Mouse (Mus musculus) layer of hippocampus, adult 8-10 months (tissue): ENCODE measurements around the gene Ppfia1. TPM values are rescaled to one million over a fixed set of nuclear protein-coding genes. Genes with fewer than 3 reads are reported as not detected.

Experiments used
- DNase-seq, 2 experiments: peaks; one replicate each; pipeline ENCODE4 v3.0.0; 2022; ENCODE audit warnings: low spot score in 2 of 2
- total RNA-seq, 4 experiments: library from RNA; stranded (reverse); gene quantifications; 2 replicates each; pipeline ENCODE4 v1.2.4; 2022

Gene Ppfia1
- total RNA-seq, 4 experiments from 2014 or later = 37.1 to 43.4 (median 40.3) TPM

DNA sequence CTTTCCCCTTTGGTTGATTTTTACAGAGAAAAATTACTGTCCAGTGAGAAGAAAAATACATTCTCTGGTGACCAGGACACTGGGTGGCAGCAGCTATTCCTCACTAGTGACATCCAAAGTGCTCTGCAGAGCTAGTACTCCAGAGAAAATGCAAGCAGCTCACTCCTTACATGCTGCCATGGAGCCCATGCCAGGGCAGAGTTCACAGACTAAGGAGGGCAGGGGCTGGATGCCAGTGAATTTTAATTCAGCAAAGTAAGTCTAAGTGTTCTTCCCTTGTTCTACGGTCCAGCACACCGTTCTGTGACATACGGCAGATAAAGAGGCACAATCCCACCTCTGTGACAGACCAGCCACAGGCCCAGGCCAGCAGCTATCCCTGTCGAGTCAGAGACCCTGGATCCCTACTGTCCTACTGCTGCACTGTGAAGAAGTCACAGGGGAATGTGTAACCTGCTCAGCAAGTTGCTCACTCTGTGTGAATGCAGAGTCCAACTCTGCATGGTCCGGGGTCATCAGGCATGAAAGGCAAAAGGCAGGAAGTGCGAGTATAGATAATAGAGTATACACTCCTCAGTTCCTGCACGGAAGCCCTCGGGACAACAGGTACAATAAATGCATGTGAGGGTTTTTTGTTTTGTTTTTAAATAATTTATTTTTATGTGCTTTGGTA is 63.2 kb downstream of the Ppfia1 start:
- no peak for DNase-seq

- no peak for DNase-seq
Observed at GRCm38 (mm10) chr7:144489067-144489774, 64.3 kb downstream of the Ppfia1 start.

GRCm38 (mm10) chr7:144480314-144480713 is 73.2 kb downstream of the Ppfia1 start:
- DNase-seq = no peak

GRCm38 (mm10) chr7:144479569-144479968 is 74.0 kb downstream of the Ppfia1 start:
- peak; percentile 63 to 65 for DNase-seq

- DNase-seq = no peak
Observed at GRCm38 (mm10) chr7:144475741-144476140, 77.8 kb downstream of the Ppfia1 start.

GRCm38 (mm10) chr7:144473486-144473885 is 80.0 kb downstream of the Ppfia1 start:
- no peak for DNase-seq

DNA sequence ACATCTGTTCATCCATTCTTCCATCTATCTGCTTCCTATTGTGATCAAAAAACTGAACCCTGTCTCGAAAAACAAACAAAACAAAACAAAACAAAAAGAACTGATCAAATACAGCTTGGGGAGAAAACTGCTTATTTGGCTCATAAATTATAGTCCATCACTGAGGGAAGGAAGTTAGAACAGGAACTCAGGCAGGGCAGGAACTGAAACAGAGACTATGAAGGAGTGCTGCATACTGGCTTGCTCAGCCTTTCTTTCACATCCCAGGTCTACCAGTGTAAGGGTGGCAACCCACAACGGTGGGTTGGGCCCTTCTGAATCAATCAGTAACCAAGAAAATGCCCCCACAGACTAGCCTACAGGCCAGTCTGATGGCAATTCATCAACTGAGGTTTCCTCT is 82.4 kb downstream of the Ppfia1 start:
- no peak for DNase-seq

DNA sequence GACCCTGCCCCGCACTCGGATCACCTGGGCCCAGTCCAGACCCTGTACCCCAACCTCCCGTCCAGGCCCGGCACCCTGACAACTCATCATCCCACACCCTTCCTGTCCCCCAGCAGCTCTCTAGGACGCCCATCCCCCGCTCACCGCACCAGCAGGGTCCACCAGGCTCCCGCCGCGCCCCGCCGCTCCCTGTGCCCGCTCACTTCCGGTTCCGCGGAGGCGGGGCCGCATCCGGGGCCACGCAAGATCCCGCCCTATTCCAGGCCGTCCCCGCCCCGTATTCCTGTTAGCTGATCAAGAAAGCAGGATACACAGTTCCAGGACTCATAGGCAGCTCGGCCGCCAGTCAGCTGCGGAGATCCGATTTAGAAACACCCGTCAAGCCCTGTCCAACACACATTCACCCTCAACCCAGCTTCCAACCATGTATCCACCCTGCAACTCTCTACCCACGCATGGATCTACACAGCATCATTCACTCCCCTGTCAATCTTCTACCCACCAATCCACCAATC is 82.9 kb downstream of the Ppfia1 start, which contains the start of gene Cttn:
Gene Cttn (minus strand): TSS at position 465 of the 515 bp plus-strand sequence.
- DNase-seq = peak; percentile 84 to 88

DNA sequence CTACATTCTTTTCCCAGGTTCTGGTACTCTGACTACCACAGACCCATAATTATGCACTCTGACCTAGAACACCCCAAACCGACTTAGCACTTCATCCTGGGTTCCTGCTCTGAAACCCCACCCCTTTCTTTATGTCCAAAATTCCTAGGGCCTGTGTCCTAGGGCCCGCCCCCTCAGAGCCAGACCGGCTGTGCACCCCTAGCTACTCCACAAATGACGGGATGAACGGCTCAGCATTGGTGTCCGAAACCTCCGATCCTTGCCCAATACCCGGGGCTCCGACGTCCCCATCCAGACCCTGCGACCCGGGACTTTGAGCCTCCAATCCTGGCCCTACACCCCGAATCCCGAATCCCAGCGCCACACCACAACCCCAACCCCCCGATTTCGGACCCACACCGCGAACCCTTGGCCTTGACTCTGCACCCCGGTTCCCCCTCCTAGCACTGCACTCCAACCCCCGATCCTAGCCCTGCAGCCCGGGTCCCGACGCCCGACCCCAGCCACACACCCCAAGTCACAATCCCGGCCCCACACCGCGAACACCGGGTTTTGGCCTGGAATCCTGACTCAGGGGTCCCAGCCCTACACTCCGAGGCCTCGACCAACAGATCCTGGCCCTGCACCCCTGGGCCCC is 83.5 kb downstream of the Ppfia1 start:
- no peak for DNase-seq

GRCm38 (mm10) chr7:144469181-144469641 is 84.3 kb downstream of the Ppfia1 start:
- no peak for DNase-seq

- DNase-seq = no peak
Observed at GRCm38 (mm10) chr7:144468741-144469140, 84.8 kb downstream of the Ppfia1 start.

GRCm38 (mm10) chr7:144462577-144462976 is 91.0 kb downstream of the Ppfia1 start:
- no peak for DNase-seq

- no peak for DNase-seq
Observed at GRCm38 (mm10) chr7:144461246-144461902, 92.2 kb downstream of the Ppfia1 start.

DNA sequence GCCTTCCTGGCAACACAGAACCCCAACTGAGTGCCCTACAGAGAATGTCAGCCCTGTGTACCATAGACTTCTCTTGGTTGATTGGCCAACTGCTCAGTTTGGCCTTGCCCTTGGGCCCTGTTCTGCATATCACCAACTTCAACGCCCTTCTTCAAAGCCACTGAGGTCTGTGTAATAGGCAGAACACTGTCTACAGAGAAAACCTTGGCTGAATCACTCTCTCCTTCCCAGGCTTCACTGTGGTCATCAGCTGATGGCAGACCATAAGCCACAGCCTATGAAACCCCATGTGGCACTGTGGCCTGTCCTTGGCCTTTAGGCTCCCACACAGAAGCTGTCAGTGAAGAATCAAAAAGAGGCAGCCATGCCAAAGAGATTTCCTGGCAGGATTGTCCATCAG is 94.6 kb downstream of the Ppfia1 start:
- no peak for DNase-seq

DNA sequence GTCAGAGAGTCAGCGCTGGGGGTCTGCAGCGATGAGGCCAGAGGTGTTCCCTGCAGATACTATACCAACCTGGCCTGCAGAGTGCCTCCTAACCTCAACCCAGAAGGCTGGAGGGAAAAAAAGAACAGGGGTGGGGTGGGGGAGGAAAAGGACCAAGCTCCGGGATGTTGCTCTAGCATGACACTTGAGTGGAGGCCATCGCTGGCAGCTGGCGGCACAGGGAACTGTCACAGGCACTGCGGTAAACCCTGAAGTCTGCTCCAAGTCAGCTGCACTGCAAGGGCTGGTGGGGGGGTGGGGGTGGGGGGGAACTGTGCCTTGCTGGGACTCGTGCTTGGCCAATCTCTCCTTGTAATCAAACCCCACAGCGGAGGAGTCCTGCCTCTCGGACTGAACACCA is 102.9 kb downstream of the Ppfia1 start:
- no peak for DNase-seq

DNA sequence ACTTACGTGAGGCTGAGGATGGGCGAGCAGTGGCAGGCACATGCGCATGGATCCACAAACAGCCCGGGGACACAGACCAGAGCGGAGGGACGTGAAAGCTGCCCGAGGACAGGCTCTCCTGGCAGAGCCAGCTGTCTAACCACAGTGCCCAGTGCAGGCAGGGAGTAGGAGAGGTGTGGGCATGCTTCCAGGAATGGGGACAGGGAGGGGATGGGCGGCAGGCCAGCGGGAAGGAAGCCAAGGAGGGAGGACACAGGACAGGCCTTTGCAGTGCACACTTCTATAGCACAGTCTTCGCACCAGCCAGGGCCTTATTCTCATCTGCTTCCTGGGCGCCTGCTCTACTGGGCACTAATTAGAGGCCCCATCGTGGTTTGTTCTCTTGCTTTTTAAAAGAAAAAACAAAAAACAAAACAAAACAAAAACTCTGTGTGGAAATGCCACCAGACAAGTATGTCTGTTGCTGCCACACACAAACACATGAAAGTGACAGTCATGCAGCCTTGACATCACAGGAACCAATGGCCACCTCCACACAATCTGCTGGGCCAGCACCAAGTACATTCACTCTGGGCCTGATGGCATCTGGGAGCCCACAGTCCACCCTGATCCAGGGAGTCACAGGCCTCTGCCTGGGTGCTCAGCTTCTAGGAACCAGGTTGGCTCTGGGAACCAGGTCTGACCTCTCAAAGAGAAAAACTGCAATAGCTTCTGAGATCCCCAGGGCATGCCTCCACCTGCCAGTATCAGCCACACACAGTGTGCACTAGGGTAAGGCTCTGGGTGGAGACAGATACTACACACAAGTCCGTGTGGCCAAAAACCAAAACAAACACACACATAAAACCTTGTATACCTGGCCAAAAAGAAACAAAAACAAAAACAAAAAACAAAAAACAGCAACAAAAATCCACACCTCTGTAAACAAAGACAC is 103.6 kb downstream of the Ppfia1 start:
- peak; percentile 78 to 83 for DNase-seq

DNA sequence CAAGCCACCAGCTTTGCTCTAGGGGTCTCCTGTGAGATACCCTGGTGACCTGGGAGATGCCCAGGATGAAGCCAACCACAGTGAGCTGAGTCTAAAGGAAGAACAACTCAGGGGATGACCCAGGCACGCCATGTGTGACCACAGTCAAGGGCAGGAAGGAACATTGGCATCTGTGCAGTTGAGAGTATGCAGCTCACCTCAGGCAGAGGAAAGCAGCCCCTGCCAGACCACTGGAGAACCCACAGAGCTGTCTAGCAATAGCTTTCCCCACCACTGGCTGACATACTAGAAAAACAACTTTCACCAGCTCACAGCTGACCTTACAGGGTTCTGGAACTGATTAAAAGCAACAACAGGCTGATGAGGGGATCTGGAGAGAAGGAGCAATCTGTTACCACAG is 105.3 kb downstream of the Ppfia1 start:
- no peak for DNase-seq

DNA sequence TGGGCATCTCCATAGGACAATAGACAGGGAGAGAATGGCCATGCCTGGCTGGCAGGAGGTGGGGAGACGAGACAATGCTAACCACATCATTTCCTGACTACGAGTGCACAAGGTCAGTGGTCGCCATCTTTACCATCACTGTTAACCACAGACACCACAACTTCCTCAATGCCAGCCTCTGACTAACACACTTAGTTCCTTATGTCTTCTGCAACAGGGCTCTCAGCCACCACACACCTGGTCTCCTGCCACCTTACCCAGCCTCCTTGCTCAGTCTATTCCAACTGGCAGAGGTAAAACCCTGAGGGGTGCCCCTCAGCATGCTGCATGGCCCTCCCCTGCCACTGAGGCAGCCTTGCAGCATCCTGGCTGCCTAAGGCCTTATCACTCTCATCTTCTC is 106.4 kb downstream of the Ppfia1 start:
- DNase-seq = no peak

DNA sequence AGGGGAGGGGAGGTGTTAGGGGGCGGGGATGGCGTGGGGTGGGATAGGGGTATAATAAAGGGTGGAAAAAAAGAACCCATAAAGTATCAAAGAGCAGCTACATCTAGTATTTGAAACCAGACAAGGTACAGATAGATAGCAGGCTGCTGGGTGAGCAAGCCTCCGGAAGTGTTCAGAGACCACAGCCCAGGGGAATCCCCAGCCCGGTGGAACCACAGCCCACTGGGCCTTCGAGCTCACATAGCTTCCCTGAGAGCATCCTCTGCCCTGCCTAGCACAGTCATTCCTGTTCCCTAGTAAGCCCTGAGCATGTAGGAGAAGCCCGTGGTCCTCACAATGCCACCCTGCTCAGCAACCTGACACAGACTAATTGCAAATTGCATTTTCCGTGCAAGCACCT is 108.7 kb downstream of the Ppfia1 start:
- no peak for DNase-seq

DNA sequence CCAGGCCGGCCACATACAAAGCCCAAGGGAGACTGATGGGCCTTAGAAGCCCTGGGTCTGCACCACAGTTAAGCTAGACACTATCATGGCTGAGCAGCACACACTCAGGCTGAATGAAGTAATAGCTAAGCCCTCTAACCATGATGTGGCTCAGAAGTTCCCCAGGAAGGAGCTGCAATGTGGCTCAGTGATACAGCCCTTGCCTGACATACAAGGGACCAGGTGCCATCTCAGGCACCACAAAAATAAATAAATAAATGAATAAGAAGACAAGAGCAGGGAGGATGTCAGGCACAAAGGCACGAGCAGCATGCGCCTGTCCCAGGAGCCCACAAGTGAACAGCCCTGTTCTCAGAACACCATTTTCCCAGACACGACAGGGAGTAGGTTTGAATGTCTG is 111.6 kb downstream of the Ppfia1 start:
- DNase-seq = no peak

GRCm38 (mm10) chr7:144441466-144441865 is 112.1 kb downstream of the Ppfia1 start:
- no peak for DNase-seq
